Mouse (Mus musculus): Measurements from ENCODE around the gene Atg9b. TPM values are rescaled to one million over a fixed set of nuclear protein-coding genes. Genes with fewer than 3 reads are reported as not detected.
A peak's percentile ranks its signal among the peaks of the same experiment; 100 is the strongest.
"Not testable (repeated sequence)": the region's sequence is repeated elsewhere in the genome, so short reads cannot be mapped to it uniquely, and the experiment has no call there.

Atg9b gene
- polyA plus RNA-seq, 1 experiment from 2014 or later: 1.9 TPM

- H3K36me3 ChIP-seq (ENCODE audit: control insufficient read depth, insufficient read depth); H3K27ac ChIP-seq (ENCODE audit: low read length); H3K4me2 ChIP-seq (ENCODE audit: low read length); H3K9me3 ChIP-seq (ENCODE audit: control insufficient read depth, low read length); H3K9ac ChIP-seq (replicated peaks; ENCODE audit: low read depth, low read length); H3K4me3 ChIP-seq (replicated peaks; ENCODE audit: low read length); H3K27me3 ChIP-seq (replicated peaks; ENCODE audit: control insufficient read depth, insufficient read depth, low read length); H3K4me1 ChIP-seq (replicated peaks; ENCODE audit: control insufficient read depth, insufficient read depth, low read length); ATAC-seq: not testable (repeated sequence)
- WGBS: 89% methylated on average over 6 of the region's 6 CpGs
Measured at GRCm38 (mm10) chr5:24396254-24396653, 4.3 kb upstream of the Atg9b start.

- Histone ChIP-seq H3K4me2 (ENCODE audit: low read length) (peak overlapping the region; percentile 64), H3K36me3 (ENCODE audit: control insufficient read depth, insufficient read depth) (no peaks in the 10 kb centered on the region), H3K27me3 (replicated peaks; ENCODE audit: control insufficient read depth, insufficient read depth, low read length) (peaks cover 3% of the 10 kb centered on the region; the same call in 1 of the 2 replicates), H3K4me1 (replicated peaks; ENCODE audit: control insufficient read depth, insufficient read depth, low read length) (peaks cover 7% of the 10 kb centered on the region), H3K9me3 (ENCODE audit: control insufficient read depth, low read length) (no peaks in the 10 kb centered on the region), H3K27ac (ENCODE audit: low read length) (peak overlapping the region; percentile 84), H3K9ac (replicated peaks; ENCODE audit: low read depth, low read length) (peak overlapping the region; percentile 73), H3K4me3 (replicated peaks; ENCODE audit: low read length) (peak overlapping the region; percentile 76)
- peak; percentile 98 for ATAC-seq
- 1% methylated on average over 36 of the region's 36 CpGs for WGBS
Measured at GRCm38 (mm10) chr5:24394165-24394894, 2.4 kb upstream of the Atg9b start.

DNA sequence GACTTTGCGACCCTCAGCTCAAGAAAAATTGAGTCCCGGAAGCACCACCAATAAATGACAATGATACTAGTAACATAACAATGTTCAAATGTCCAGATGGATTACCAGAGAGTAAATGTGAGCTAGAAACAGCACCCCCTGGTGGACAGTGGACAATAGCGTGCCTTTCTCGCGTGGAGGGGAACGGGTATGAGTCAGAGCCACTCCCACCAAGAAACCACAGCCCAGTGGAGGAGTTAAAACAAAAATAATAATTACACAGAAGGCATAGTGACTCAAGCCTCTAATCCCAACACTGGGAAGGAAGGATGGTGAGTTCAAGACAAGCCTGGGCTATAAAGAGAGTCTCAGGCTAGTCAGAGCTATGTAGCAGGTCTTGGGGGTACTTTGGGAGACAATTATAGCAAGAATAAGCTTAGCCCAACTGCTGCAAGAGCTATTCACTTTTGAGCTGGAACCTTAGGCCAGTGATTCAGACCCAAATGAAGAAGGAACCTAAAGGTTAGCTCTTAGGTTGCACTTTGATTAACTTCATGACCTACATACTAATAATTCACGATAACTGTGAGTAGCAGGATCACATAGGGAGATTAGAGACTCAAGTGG lies 1.6 kb upstream of the Atg9b start, which contains the start of gene Abcb8:
Gene Abcb8 (plus strand): TSS at position 272 of the 606 bp plus-strand sequence.
- Histone ChIP-seq H3K27me3 (replicated peaks; ENCODE audit: control insufficient read depth, insufficient read depth, low read length) (peaks cover 9% of the 10 kb centered on the region; the same call in 1 of the 2 replicates), H3K9ac (replicated peaks; ENCODE audit: low read depth, low read length) (peak within 1 kb of the TSS; percentile 73), H3K9me3 (ENCODE audit: control insufficient read depth, low read length) (no peaks in the 10 kb centered on the region), H3K27ac (ENCODE audit: low read length) (peak within 1 kb of the TSS; percentile 84), H3K4me2 (ENCODE audit: low read length) (peak within 1 kb of the TSS; percentile 64), H3K36me3 (ENCODE audit: control insufficient read depth, insufficient read depth) (no peaks in the 10 kb centered on the region), H3K4me1 (replicated peaks; ENCODE audit: control insufficient read depth, insufficient read depth, low read length) (peaks cover 7% of the 10 kb centered on the region), H3K4me3 (replicated peaks; ENCODE audit: low read length) (peak within 1 kb of the TSS; percentile 76)
- ATAC-seq: no peak
- WGBS: 18% methylated on average over 7 of the region's 7 CpGs

- H3K9ac ChIP-seq (replicated peaks; ENCODE audit: low read depth, low read length): no peak overlapping the region
- peaks cover 14% of the 10 kb centered on the region for H3K4me1 ChIP-seq (replicated peaks; ENCODE audit: control insufficient read depth, insufficient read depth, low read length)
- H3K27ac ChIP-seq (ENCODE audit: low read length): no peak overlapping the region
- no peaks in the 10 kb centered on the region for H3K36me3 ChIP-seq (ENCODE audit: control insufficient read depth, insufficient read depth)
- peaks cover 16% of the 10 kb centered on the region for H3K27me3 ChIP-seq (replicated peaks; ENCODE audit: control insufficient read depth, insufficient read depth, low read length)
- H3K9me3 ChIP-seq (ENCODE audit: control insufficient read depth, low read length): no peaks in the 10 kb centered on the region
- H3K4me3 ChIP-seq (replicated peaks; ENCODE audit: low read length): no peak overlapping the region
- WGBS: 83% methylated on average over 7 of the region's 7 CpGs
- ATAC-seq: no peak
- no peak overlapping the region for H3K4me2 ChIP-seq (ENCODE audit: low read length)
Measured at GRCm38 (mm10) chr5:24392724-24393123, 781 bp upstream of the Atg9b start.

GRCm38 (mm10) chr5:24389658-24390020 lies 2.3 kb downstream of the Atg9b start:
- no peak overlapping the region for H3K4me2 ChIP-seq (ENCODE audit: low read length)
- no peaks in the 10 kb centered on the region for H3K9me3 ChIP-seq (ENCODE audit: control insufficient read depth, low read length)
- WGBS: 85% methylated on average over 4 of the region's 4 CpGs
- H3K27ac ChIP-seq (ENCODE audit: low read length): no peak overlapping the region
- H3K36me3 ChIP-seq (ENCODE audit: control insufficient read depth, insufficient read depth): no peaks in the 10 kb centered on the region
- H3K4me3 ChIP-seq (replicated peaks; ENCODE audit: low read length): no peak overlapping the region
- peaks cover 16% of the 10 kb centered on the region for H3K4me1 ChIP-seq (replicated peaks; ENCODE audit: control insufficient read depth, insufficient read depth, low read length)
- H3K27me3 ChIP-seq (replicated peaks; ENCODE audit: control insufficient read depth, insufficient read depth, low read length): peaks cover 35% of the 10 kb centered on the region
- ATAC-seq: no peak
- H3K9ac ChIP-seq (replicated peaks; ENCODE audit: low read depth, low read length): no peak overlapping the region

GRCm38 (mm10) chr5:24389011-24389657 lies 2.8 kb downstream of the Atg9b start:
- no peak overlapping the region for H3K4me3 ChIP-seq (replicated peaks; ENCODE audit: low read length)
- no peaks in the 10 kb centered on the region for H3K36me3 ChIP-seq (ENCODE audit: control insufficient read depth, insufficient read depth)
- no peak overlapping the region for H3K4me2 ChIP-seq (ENCODE audit: low read length)
- ATAC-seq: no peak
- no peak overlapping the region for H3K27ac ChIP-seq (ENCODE audit: low read length)
- 61% methylated on average over 6 of the region's 7 CpGs for WGBS
- H3K27me3 ChIP-seq (replicated peaks; ENCODE audit: control insufficient read depth, insufficient read depth, low read length): peaks cover 36% of the 10 kb centered on the region
- H3K9me3 ChIP-seq (ENCODE audit: control insufficient read depth, low read length): no peaks in the 10 kb centered on the region
- no peak overlapping the region for H3K9ac ChIP-seq (replicated peaks; ENCODE audit: low read depth, low read length)
- peaks cover 21% of the 10 kb centered on the region for H3K4me1 ChIP-seq (replicated peaks; ENCODE audit: control insufficient read depth, insufficient read depth, low read length)

DNA sequence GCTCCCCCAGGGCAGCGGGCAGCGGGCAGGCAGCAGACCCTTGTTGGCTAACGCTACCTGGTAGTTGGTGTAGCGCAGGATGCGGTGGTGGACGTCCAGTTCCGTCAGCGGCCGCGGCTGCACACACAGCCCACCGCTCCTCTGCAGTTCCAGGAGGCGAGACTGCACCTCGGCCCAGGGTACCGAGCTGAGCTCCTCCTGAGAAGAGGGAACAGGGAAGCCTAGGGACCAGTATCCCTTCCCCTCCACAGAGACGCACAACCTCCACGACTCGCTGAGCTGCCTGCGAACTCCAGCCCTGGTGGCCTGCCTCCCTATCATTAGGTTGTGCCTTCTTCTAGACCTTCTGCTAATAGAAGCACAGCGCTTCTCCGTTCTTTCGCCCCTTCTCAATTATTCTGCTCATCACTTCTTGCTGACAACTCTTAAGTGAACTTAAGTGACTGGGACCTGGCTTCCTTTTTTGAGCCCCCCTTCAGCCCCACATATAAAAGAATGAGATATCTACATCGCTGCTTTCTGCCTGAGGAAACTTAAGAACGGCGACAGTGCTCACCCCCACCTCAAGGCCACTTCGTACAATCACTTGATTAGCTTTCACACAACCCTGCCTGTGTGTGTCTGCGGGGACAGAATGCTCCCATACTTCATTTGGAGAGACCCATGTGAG lies 3.6 kb downstream of the Atg9b start:
- Histone ChIP-seq H3K4me1 (replicated peaks; ENCODE audit: control insufficient read depth, insufficient read depth, low read length) (peaks cover 25% of the 10 kb centered on the region), H3K27me3 (replicated peaks; ENCODE audit: control insufficient read depth, insufficient read depth, low read length) (peaks cover 36% of the 10 kb centered on the region), H3K4me3 (replicated peaks; ENCODE audit: low read length) (peak overlapping the region; percentile 52), H3K36me3 (ENCODE audit: control insufficient read depth, insufficient read depth) (no peaks in the 10 kb centered on the region), H3K9me3 (ENCODE audit: control insufficient read depth, low read length) (no peaks in the 10 kb centered on the region), H3K9ac (replicated peaks; ENCODE audit: low read depth, low read length) (peak overlapping the region; percentile 66), H3K4me2 (ENCODE audit: low read length) (peak overlapping the region; percentile 95), H3K27ac (ENCODE audit: low read length) (no peak overlapping the region)
- no peak for ATAC-seq
- 24% methylated on average over 26 of the region's 26 CpGs for WGBS

- H3K4me2 ChIP-seq (ENCODE audit: low read length): peak overlapping the region; percentile 95
- peak overlapping the region; percentile 52 for H3K4me3 ChIP-seq (replicated peaks; ENCODE audit: low read length)
- no peak overlapping the region for H3K27ac ChIP-seq (ENCODE audit: low read length)
- peak overlapping the region; percentile 66 for H3K9ac ChIP-seq (replicated peaks; ENCODE audit: low read depth, low read length)
- no peaks in the 10 kb centered on the region for H3K9me3 ChIP-seq (ENCODE audit: control insufficient read depth, low read length)
- under 1% methylated on average over 73 of the region's 73 CpGs for WGBS
- peaks cover 36% of the 10 kb centered on the region for H3K27me3 ChIP-seq (replicated peaks; ENCODE audit: control insufficient read depth, insufficient read depth, low read length)
- peaks cover 33% of the 10 kb centered on the region for H3K4me1 ChIP-seq (replicated peaks; ENCODE audit: control insufficient read depth, insufficient read depth, low read length)
- no peaks in the 10 kb centered on the region for H3K36me3 ChIP-seq (ENCODE audit: control insufficient read depth, insufficient read depth)
- ATAC-seq: peak; percentile 73
Measured at GRCm38 (mm10) chr5:24387264-24388241, 4.4 kb downstream of the Atg9b start.

Data from forebrain, embryonic 16.5 days (tissue).